Mouse (Mus musculus) neutrophil, adult 5-6 weeks (primary cell): ENCODE data around the gene Wdr37. TPM values are rescaled to one million over a fixed set of nuclear protein-coding genes. Genes with fewer than 3 reads are reported as not detected.
"Not testable (repeated sequence)": the region's sequence is repeated elsewhere in the genome, so short reads cannot be mapped to it uniquely, and the experiment has no call there.

Experiments
- ATAC-seq: fragments of 151-379, 151-347 bp; 2 replicates; pipeline ENCODE4 v1.8.0; 2017; ENCODE audit warnings: mild to moderate bottlenecking, moderate TSS enrichment; ENCODE audit not compliant: insufficient number of reproducible peaks, poor library complexity, low FRiP score, severe bottlenecking; ENCODE audit errors: extremely low read depth
- total RNA-seq: library from RNA; stranded (forward); fragments of 200-1000 nt; gene quantifications from 2 replicates; pipeline ENCODE4 v1.2.3, GENCODE M21; 2017

Wdr37 gene
- 46.6 and 48.3 TPM in 2 replicates for total RNA-seq

GRCm38 (mm10) chr13:8871314-8871962 is at the start of gene Wdr37:
TSS of gene Wdr37 (minus strand) at chr13:8871909.
- ATAC-seq: no peak

- ATAC-seq: not testable (repeated sequence)
These were observed 42.2 kb upstream of the Wdr37 start for GRCm38 (mm10) chr13:8913890-8914289.

GRCm38 (mm10) chr13:8905986-8906385 is 34.3 kb upstream of the Wdr37 start:
- ATAC-seq: not testable (repeated sequence)

GRCm38 (mm10) chr13:8888603-8889002 is 16.9 kb upstream of the Wdr37 start:
- no peak for ATAC-seq

- ATAC-seq: no peak
These were observed 14.5 kb upstream of the Wdr37 start for GRCm38 (mm10) chr13:8886185-8886560.

- ATAC-seq: peak; percentile 95
These were observed 13.9 kb upstream of the Wdr37 start, which contains the start of gene Idi1 for GRCm38 (mm10) chr13:8885445-8886184. TSS of gene Idi1 (plus strand) at chr13:8885501.

- not testable (repeated sequence) for ATAC-seq
These were observed 12.2 kb upstream of the Wdr37 start for GRCm38 (mm10) chr13:8883870-8884269.

- no peak for ATAC-seq
These were observed 9.9 kb upstream of the Wdr37 start for GRCm38 (mm10) chr13:8881611-8882010.

GRCm38 (mm10) chr13:8873776-8874175 is 2.1 kb upstream of the Wdr37 start:
- ATAC-seq: no peak

- ATAC-seq: peak; percentile 85
These were observed 997 bp downstream of the Wdr37 start for GRCm38 (mm10) chr13:8870510-8871313.

GRCm38 (mm10) chr13:8870160-8870509 is 1.6 kb downstream of the Wdr37 start:
- no peak for ATAC-seq

GRCm38 (mm10) chr13:8869578-8870157 is 2.0 kb downstream of the Wdr37 start:
- no peak for ATAC-seq

- no peak for ATAC-seq
These were observed 5.1 kb downstream of the Wdr37 start for GRCm38 (mm10) chr13:8866612-8867011.

- no peak for ATAC-seq
These were observed 6.7 kb downstream of the Wdr37 start for GRCm38 (mm10) chr13:8864990-8865389.

GRCm38 (mm10) chr13:8860861-8861260 is 10.8 kb downstream of the Wdr37 start:
- no peak for ATAC-seq

GRCm38 (mm10) chr13:8858453-8858852 is 13.3 kb downstream of the Wdr37 start:
- no peak for ATAC-seq

- ATAC-seq: no peak
These were observed 16.9 kb downstream of the Wdr37 start for GRCm38 (mm10) chr13:8854769-8855168.

GRCm38 (mm10) chr13:8853424-8853823 is 18.3 kb downstream of the Wdr37 start:
- ATAC-seq: no peak

- ATAC-seq: no peak
These were observed 22.4 kb downstream of the Wdr37 start for GRCm38 (mm10) chr13:8849311-8849710.
